Mouse (Mus musculus): ENCODE measurements at regions not wholly inside any gene's neighbourhood (a gene's known extent, or its start where the extent isn't known, plus 50 kb on each side); places are given as distances from the start of the nearest gene placed in this dataset.

- Histone ChIP-seq H3K27me3 (replicated peaks) (no peaks in the 10 kb centered on the region), H3K27ac (ENCODE audit: insufficient read depth, low read depth) (no peak overlapping the region), H3K79me2 (replicated peaks; ENCODE audit: control insufficient read depth, extremely low read depth, insufficient read depth, poor library complexity, severe bottlenecking) (no peaks in the 10 kb centered on the region), H3K4me2 (ENCODE audit: insufficient read depth, low read depth, poor library complexity, severe bottlenecking) (no peak overlapping the region), H3K4me3 (replicated peaks in 1 of 3; ENCODE audit: low read depth in 2 of 3, low read length in 2 of 3, poor library complexity in 1 of 3) (no peak overlapping the region), H3K9me3 (replicated peaks; ENCODE audit: low read length) (peaks cover 7% of the 10 kb centered on the region), H3K36me3 (replicated peaks in 1 of 2; ENCODE audit: control insufficient read depth in 1 of 2, insufficient read depth in 1 of 2, low read length in 1 of 2) (no peaks in the 10 kb centered on the region), H3K9ac (ENCODE audit: insufficient read depth, low read depth) (no peak overlapping the region), H3K4me1 (ENCODE audit: control insufficient read depth in 1 of 2, insufficient read depth in 2 of 2) (peaks cover 0 to 19% of the 10 kb centered on the region in 2 experiments; a peak in 2 of 4 replicates)
- no peak for DNase-seq (ENCODE audit: extremely low read depth)
- in situ Hi-C loops (cut with MboI; ENCODE audit: low pct_ligation_motif_present, low pct_unique_long_range_greater_than_20kb, low sequenced_read_pairs): no loop called here
- dilution Hi-C loops (cut with MboI; ENCODE audit: extremely low pct_ligation_motif_present, extremely low pct_unique_long_range_greater_than_20kb, low sequenced_read_pairs): no loop called here
- TF ChIP-seq NRF1 (IDR thresholded peaks at IDR 0.05; ENCODE audit: low read depth, low read length) (no peak), MAFK (IDR thresholded peaks at IDR 0.05; ENCODE audit: insufficient replicate concordance, low read length) (no peak), RCOR1 (conservative IDR thresholded peaks at IDR 0.05; ENCODE audit: low read depth, low read length) (no peak), POLR2A (IDR thresholded peaks at IDR 0.05; ENCODE audit: low read depth, low read length) (no peak), USF2 (conservative IDR thresholded peaks at IDR 0.05; ENCODE audit: low read depth, low read length) (no peak), MAZ (IDR thresholded peaks at IDR 0.05; ENCODE audit: low read depth, low read length) (no peak), SIN3A (IDR thresholded peaks at IDR 0.05; ENCODE audit: low read length) (no peak), CHD1 (IDR thresholded peaks at IDR 0.05; ENCODE audit: low read depth, low read length) (no peak), ZKSCAN1 (IDR thresholded peaks at IDR 0.05; ENCODE audit: borderline replicate concordance, low read depth, low read length) (no peak), PAX5 (IDR thresholded peaks at IDR 0.05; ENCODE audit: low read length) (no peak), POLR2AphosphoS2 (IDR thresholded peaks at IDR 0.05; ENCODE audit: low read depth, low read length) (no peak), RAD21 (IDR thresholded peaks at IDR 0.05; ENCODE audit: low read depth, low read length) (no peak), HCFC1 (IDR thresholded peaks at IDR 0.05; ENCODE audit: low read depth, low read length) (no peak)
Measured at GRCm38 (mm10) chr16:39325627-39326026, 433.2 kb downstream of the Igsf11 start.

DNA sequence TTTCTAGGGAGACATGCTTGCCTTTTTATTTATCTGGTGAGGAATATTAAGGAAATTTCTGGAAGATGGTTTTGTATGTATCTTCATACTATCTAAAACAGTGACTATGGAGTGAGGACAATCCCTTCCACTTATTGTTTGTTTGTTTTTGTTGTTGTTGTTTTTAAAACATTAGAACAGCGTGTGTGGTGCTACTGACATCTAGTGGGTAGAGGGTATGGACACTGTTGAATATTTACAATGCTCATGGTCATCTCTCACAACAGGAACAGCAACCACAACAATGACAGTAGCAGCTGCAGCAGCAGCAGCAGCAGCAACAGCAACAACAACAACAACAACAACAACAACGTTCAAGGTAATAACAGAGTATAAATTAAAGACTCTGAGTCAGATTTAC, 471.2 kb downstream of the Igsf11 start:
- dilution Hi-C loops (cut with MboI; ENCODE audit: extremely low pct_ligation_motif_present, extremely low pct_unique_long_range_greater_than_20kb, low sequenced_read_pairs) (no loop called here), in situ Hi-C loops (cut with MboI; ENCODE audit: low pct_ligation_motif_present, low pct_unique_long_range_greater_than_20kb, low sequenced_read_pairs) (no loop called here)

More for the DNA sequence above, 471.2 kb downstream of the Igsf11 start:
- no peak overlapping the region for H3K9ac ChIP-seq (ENCODE audit: insufficient read depth, low read depth)
- H3K27me3 ChIP-seq (replicated peaks): no peaks in the 10 kb centered on the region
- H3K4me3 ChIP-seq (replicated peaks in 1 of 3; ENCODE audit: low read depth in 2 of 3, low read length in 2 of 3, poor library complexity in 1 of 3): no peak overlapping the region
- TF ChIP-seq SIN3A (IDR thresholded peaks at IDR 0.05; ENCODE audit: low read length) (no peak), CTCF (conservative IDR thresholded peaks at IDR 0.05 in 1 of 2, IDR thresholded peaks at IDR 0.05 in 1 of 2; ENCODE audit: low read depth in 2 of 2, low read length in 2 of 2) (no peak), ZMIZ1 (IDR thresholded peaks at IDR 0.05; ENCODE audit: low read depth, low read length) (no peak), MYC (IDR thresholded peaks at IDR 0.05; ENCODE audit: low read depth, low read length) (no peak), USF1 (IDR thresholded peaks at IDR 0.05; ENCODE audit: low read depth, low read length) (no peak), ZNF384 (IDR thresholded peaks at IDR 0.05; ENCODE audit: low read depth, low read length) (no peak), RAD21 (IDR thresholded peaks at IDR 0.05; ENCODE audit: low read depth, low read length) (no peak), POLR2A (IDR thresholded peaks at IDR 0.05; ENCODE audit: low read depth, low read length) (no peak), NELFE (IDR thresholded peaks at IDR 0.05; ENCODE audit: low read depth, low read length) (no peak), PAX5 (IDR thresholded peaks at IDR 0.05; ENCODE audit: low read length) (no peak), ETS1 (conservative IDR thresholded peaks at IDR 0.05; ENCODE audit: low read depth, low read length) (no peak), CHD1 (IDR thresholded peaks at IDR 0.05; ENCODE audit: low read depth, low read length) (no peak), MAFK (IDR thresholded peaks at IDR 0.05; ENCODE audit: insufficient replicate concordance, low read length) (no peak), KAT2A (IDR thresholded peaks at IDR 0.05; ENCODE audit: insufficient replicate concordance, low read length) (no peak), HCFC1 (IDR thresholded peaks at IDR 0.05; ENCODE audit: low read depth, low read length) (no peak), GABPA (IDR thresholded peaks at IDR 0.05; ENCODE audit: insufficient replicate concordance, low read depth, low read length) (no peak)
- H3K4me1 ChIP-seq (ENCODE audit: control insufficient read depth in 1 of 2, insufficient read depth in 2 of 2): no peaks in the 10 kb centered on the region
- DNase-seq (ENCODE audit: extremely low read depth): no peak
- no peaks in the 10 kb centered on the region for H3K36me3 ChIP-seq (replicated peaks in 1 of 2; ENCODE audit: control insufficient read depth in 1 of 2, insufficient read depth in 1 of 2, low read length in 1 of 2)
- H3K27ac ChIP-seq (ENCODE audit: insufficient read depth, low read depth): no peak overlapping the region
- H3K4me2 ChIP-seq (ENCODE audit: insufficient read depth, low read depth, poor library complexity, severe bottlenecking): no peak overlapping the region
- H3K9me3 ChIP-seq (replicated peaks; ENCODE audit: low read length): no peaks in the 10 kb centered on the region
- H3K79me2 ChIP-seq (replicated peaks; ENCODE audit: control insufficient read depth, extremely low read depth, insufficient read depth, poor library complexity, severe bottlenecking): no peaks in the 10 kb centered on the region
